In the genomic region with DNA sequence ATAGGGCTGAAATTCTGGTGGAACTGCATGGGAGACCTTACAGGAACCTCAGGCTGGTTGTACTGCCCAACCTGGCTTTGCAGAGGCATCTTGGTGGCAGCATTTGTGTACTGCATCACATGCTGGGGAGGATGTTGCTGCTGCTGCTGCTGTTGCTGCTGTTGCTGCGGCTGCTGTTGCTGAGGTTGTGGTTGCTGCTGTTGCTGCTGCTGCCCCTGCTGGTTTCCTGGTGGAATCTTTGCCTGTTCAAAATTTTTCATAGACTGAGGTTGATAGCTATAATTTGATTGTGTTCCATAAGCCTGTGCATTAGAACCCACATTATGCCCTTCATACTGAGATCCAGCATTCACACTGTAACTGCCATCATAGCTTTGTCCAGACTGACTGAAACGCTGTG, we compare ENCODE assay signal across 17 mouse cellular contexts.
DNase-seq lines count a peak whose midpoint lies in the region; ATAC-seq and TF ChIP-seq lines count a peak whose summit lies in the region.
"Had no signal": no experiment of that assay in that cellular context is flagged by ENCODE, and none has a peak within 500 bp of the region (broad histone marks: within the 10 kb centered on the region; RNA-seq: fewer than 3 reads in every experiment).

No protein-coding gene starts in this region.

- H3K27ac ChIP-seq in forebrain, postnatal 0 days (ENCODE audit: low read depth, low read length) = no peak overlapping the region
- H3K27ac ChIP-seq in forebrain, embryonic 10.5 days = no peak overlapping the region
- peak overlapping the region; percentile 66; the same call in 1 of the 2 replicates for H3K27ac ChIP-seq in layer of hippocampus, adult 2 months
- H3K27ac ChIP-seq in midbrain, embryonic 11.5 days (ENCODE audit: low read depth, low read length) = 0 out of 2 replicates have a peak overlapping the region, but pooled peaks have one; percentile 73
- 0 out of 2 replicates have a peak overlapping the region, but pooled peaks have one; percentile 66 for H3K27ac ChIP-seq in olfactory bulb, adult 2 months (ENCODE audit: insufficient read depth, low read depth, low read length)
- H3K27ac ChIP-seq: embryonic facial prominence, embryonic 15.5 days had no signal

- DNase-seq in forebrain, postnatal 0 days = no peak
- no peak for DNase-seq in forebrain, embryonic 10.5 days (ENCODE audit: extremely low spot score, low spot score)
- no peak for DNase-seq in layer of hippocampus, adult 2 months (ENCODE audit: low spot score in 2 of 2)
- DNase-seq in layer of hippocampus, adult 9-11 months = no peak
- no peak for DNase-seq in midbrain, embryonic 11.5 days (ENCODE audit: low spot score, missing footprints)
- no peak for DNase-seq in urinary bladder, postnatal 25 days (ENCODE audit: low spot score)
- DNase-seq in layer of hippocampus, adult 11-12 months (ENCODE audit: low spot score) = no peak
- DNase-seq: B cell, adult 2 months; cerebellum, adult 11 months; gastrocnemius, postnatal 25 days; liver; lung, adult 18-20 months; right cerebral cortex, postnatal 14 days; thymus, postnatal 4 days had no signal

- no peak overlapping the region for H3K4me2 ChIP-seq in forebrain, postnatal 0 days (ENCODE audit: low read depth)
- no peak overlapping the region for H3K4me2 ChIP-seq in midbrain, embryonic 11.5 days
- H3K4me2 ChIP-seq: embryonic facial prominence, embryonic 15.5 days had no signal

- peaks cover 42% of the 10 kb centered on the region for H3K36me3 ChIP-seq in forebrain, postnatal 0 days (ENCODE audit: insufficient read depth)
- peaks cover 61% of the 10 kb centered on the region for H3K36me3 ChIP-seq in forebrain, embryonic 10.5 days (replicated peaks)
- H3K36me3 ChIP-seq in midbrain, embryonic 11.5 days (ENCODE audit: control insufficient read depth, insufficient read depth, low read length) = peaks cover 20% of the 10 kb centered on the region

- H3K4me1 ChIP-seq in forebrain, postnatal 0 days (ENCODE audit: insufficient read depth) = no peaks in the 10 kb centered on the region
- H3K4me1 ChIP-seq in forebrain, embryonic 10.5 days = peaks cover 19% of the 10 kb centered on the region
- peaks cover 11% of the 10 kb centered on the region for H3K4me1 ChIP-seq in midbrain, embryonic 11.5 days (ENCODE audit: control insufficient read depth, insufficient read depth, low read length)
- peaks cover 25% of the 10 kb centered on the region for H3K4me1 ChIP-seq in olfactory bulb, adult 2 months (ENCODE audit: control insufficient read depth, insufficient read depth, low read length)

- H3K9me3 ChIP-seq in forebrain, postnatal 0 days (ENCODE audit: low read length) = no peaks in the 10 kb centered on the region
- H3K9me3 ChIP-seq in forebrain, embryonic 10.5 days = no peaks in the 10 kb centered on the region
- no peaks in the 10 kb centered on the region for H3K9me3 ChIP-seq in midbrain, embryonic 11.5 days (ENCODE audit: control insufficient read depth, low read length)
- H3K9me3 ChIP-seq: embryonic facial prominence, embryonic 15.5 days had no signal

- no peak for ATAC-seq in forebrain, postnatal 0 days
- no peak for ATAC-seq in midbrain, embryonic 11.5 days (ENCODE audit: low FRiP score)

- no peaks in the 10 kb centered on the region for H3K27me3 ChIP-seq in forebrain, postnatal 0 days (ENCODE audit: insufficient read depth, low read length)
- no peaks in the 10 kb centered on the region for H3K27me3 ChIP-seq in forebrain, embryonic 10.5 days (ENCODE audit: poor library complexity, severe bottlenecking)
- no peaks in the 10 kb centered on the region for H3K27me3 ChIP-seq in midbrain, embryonic 11.5 days (ENCODE audit: control insufficient read depth, insufficient read depth, low read length)
- H3K27me3 ChIP-seq: embryonic facial prominence, embryonic 15.5 days had no signal

- peak; percentile 36 for TF ChIP-seq CTCF in forebrain, postnatal 0 days (IDR thresholded peaks at IDR 0.05; ENCODE audit: low read depth)
- peak; percentile 30 for TF ChIP-seq CTCF in layer of hippocampus, adult 2 months (conservative IDR thresholded peaks at IDR 0.05)
- no peak for TF ChIP-seq CTCF in olfactory bulb, adult 2 months (IDR thresholded peaks at IDR 0.05; ENCODE audit: insufficient read depth, low read depth, low read length)

- TF ChIP-seq POLR2A in olfactory bulb, adult 2 months (IDR thresholded peaks at IDR 0.05; ENCODE audit: insufficient read depth, low read depth, low read length) = no peak

- no peak overlapping the region for H3K4me3 ChIP-seq in forebrain, postnatal 0 days (ENCODE audit: low read depth, low read length)
- no peak overlapping the region for H3K4me3 ChIP-seq in forebrain, embryonic 10.5 days
- no peak overlapping the region for H3K4me3 ChIP-seq in layer of hippocampus, adult 2 months
- no peak overlapping the region for H3K4me3 ChIP-seq in midbrain, embryonic 11.5 days (ENCODE audit: low read depth, low read length)
- no peak overlapping the region for H3K4me3 ChIP-seq in olfactory bulb, adult 2 months (ENCODE audit: insufficient read depth, low read depth, low read length)
- H3K4me3 ChIP-seq: embryonic facial prominence, embryonic 15.5 days; myocyte had no signal

- WGBS in forebrain, postnatal 0 days = 81% methylated on average over 2 of the region's 2 CpGs
- 100% methylated on average over 2 of the region's 2 CpGs for WGBS in forebrain, embryonic 10.5 days
- 96% methylated on average over 2 of the region's 2 CpGs for WGBS in midbrain, embryonic 11.5 days
- WGBS in olfactory bulb, adult 2 months = 76% methylated on average over 2 of the region's 2 CpGs

- no peak overlapping the region for H3K9ac ChIP-seq in forebrain, postnatal 0 days
- no peak overlapping the region for H3K9ac ChIP-seq in midbrain, embryonic 11.5 days (ENCODE audit: low read length)
- H3K9ac ChIP-seq: embryonic facial prominence, embryonic 15.5 days had no signal

Comparison
In these comparisons a context has a peak if more than half of its experiments do, and no peak if none do; other contexts are left out.
1. H3K27ac ChIP-seq: peak in layer of hippocampus, adult 2 months (single experiment), midbrain, embryonic 11.5 days (single experiment) and olfactory bulb, adult 2 months (single experiment); none in forebrain, postnatal 0 days (single experiment) and forebrain, embryonic 10.5 days (single experiment).